Mouse (Mus musculus) heart, embryonic 14.5 days (tissue): ENCODE measurements around the gene A230050P20Rik. TPM values are rescaled to one million over a fixed set of nuclear protein-coding genes. Genes with fewer than 3 reads are reported as not detected.
A peak's percentile ranks its signal among the peaks of the same experiment; 100 is the strongest.

ENCODE experiments used
- ATAC-seq: fragments of 200-750 bp; cut with Nextera tagmentation; 2 replicates; pipeline ENCODE4 v1.8.0; 2017; ENCODE audit warnings: low read depth, moderate TSS enrichment; ENCODE audit not compliant: insufficient number of reproducible peaks, insufficient read depth, low FRiP score
- H3K27ac ChIP-seq, 2 experiments: fragments of 200-500 bp in 1 of 2; fragments of 300-500 bp in 1 of 2; sonication (generic) in 1 of 2; replicated peaks in 1 of 2; 2 replicates each; pipeline ENCODE4 v1.5.1; 2012 to 2014; ENCODE audit warnings: low read depth in 2 of 2, low read length in 2 of 2, control low read depth in 1 of 2, mild to moderate bottlenecking in 1 of 2, mixed read lengths in 1 of 2; ENCODE audit not compliant: control insufficient read depth in 1 of 2, insufficient read depth in 1 of 2
- H3K27me3 ChIP-seq: fragments of 300-500 bp; sonication (generic); 2 replicates; pipeline ENCODE4 v1.6.1; 2014; ENCODE audit warnings: mild to moderate bottlenecking, low read length, control low read depth; ENCODE audit not compliant: control insufficient read depth, insufficient read depth
- H3K36me3 ChIP-seq: fragments of 300-500 bp; sonication (generic); 2 replicates; pipeline ENCODE4 v1.6.1; 2014; ENCODE audit warnings: mild to moderate bottlenecking, control low read depth, low read length, mixed read lengths; ENCODE audit not compliant: control insufficient read depth, insufficient read depth
- H3K4me1 ChIP-seq, 2 experiments: fragments of 200-500 bp in 1 of 2; fragments of 300-500 bp in 1 of 2; sonication (generic) in 1 of 2; 2 replicates each; pipeline ENCODE4 v1.6.1; 2012 to 2014; ENCODE audit warnings: low read length in 2 of 2, control low read depth in 1 of 2, mixed read lengths in 1 of 2; ENCODE audit not compliant: control insufficient read depth in 2 of 2, insufficient read depth in 2 of 2
- H3K4me2 ChIP-seq: fragments of 300-500 bp; sonication (generic); 2 replicates; pipeline ENCODE4 v1.6.1; 2014; ENCODE audit warnings: mild to moderate bottlenecking, low read length
- H3K4me3 ChIP-seq, 2 experiments: fragments of 200-500 bp in 1 of 2; fragments of 300-500 bp in 1 of 2; sonication (generic) in 1 of 2; 2 replicates each; pipeline ENCODE4 v1.5.1; 2012 to 2014; ENCODE audit warnings: low read length in 2 of 2, mild to moderate bottlenecking in 2 of 2, control low read depth in 1 of 2, low read depth in 1 of 2, moderate library complexity in 1 of 2; ENCODE audit not compliant: control insufficient read depth in 1 of 2, insufficient read depth in 1 of 2
- H3K9ac ChIP-seq: fragments of 300-500 bp; sonication (generic); 2 replicates; pipeline ENCODE4 v1.6.1; 2014; ENCODE audit warnings: mild to moderate bottlenecking, low read length
- H3K9me3 ChIP-seq: fragments of 300-500 bp; sonication (generic); 2 replicates; pipeline ENCODE4 v1.6.1; 2016; ENCODE audit warnings: low read length, control low read depth; ENCODE audit not compliant: control insufficient read depth
- WGBS: fragments of 180-500 bp; shearing (Covaris S2); extraction: QIAGEN DNeasy Blood & Tissue Kit; methylation state at CpG from one replicate; pipeline ENCODE4 v1.1.7; 2014; 5-methylcytosine and 5-hydroxymethylcytosine counted together
- microRNA-seq: library from miRNA; unstranded; fragments of <30 nt; microRNA quantifications from one replicate; pipeline ENCODE4, GENCODE M21; 2016
- polyA plus RNA-seq: library from polyadenylated mRNA; unstranded; fragments of >200 nt; fragmentation: Nextera tagmentation; extraction: Ambion mirVana; gene quantifications from 2 replicates; pipeline ENCODE4 v1.2.1, GENCODE M21; 2014

Gene A230050P20Rik
- polyA plus RNA-seq, 1 experiment from 2014 or later = 4.5 TPM

GRCm38 (mm10) chr9:20901466-20902173 is 33.2 kb downstream of the A230050P20Rik start:
- H3K9me3 ChIP-seq = no peaks in the 10 kb centered on the region
- peak overlapping the region; percentile 31 for H3K4me2 ChIP-seq
- peak overlapping the region; percentile 31 to 51 for H3K27ac ChIP-seq
- peaks cover 29% of the 10 kb centered on the region for H3K36me3 ChIP-seq
- ATAC-seq = no peak; the same call in 1 of the 2 replicates
- WGBS = 8% methylated on average over 13 of the region's 13 CpGs
- peaks cover 11 to 18% of the 10 kb centered on the region in 2 experiments for H3K4me1 ChIP-seq
- 0 out of 2 replicates have a peak overlapping the region, but pooled peaks have one; percentile 38 for H3K9ac ChIP-seq
- H3K27me3 ChIP-seq = no peaks in the 10 kb centered on the region
- H3K4me3 ChIP-seq = no peak overlapping the region

- Histone ChIP-seq H3K27me3 (no peaks in the 10 kb centered on the region), H3K9ac (no peak overlapping the region), H3K9me3 (no peaks in the 10 kb centered on the region), H3K27ac (peak overlapping the region; percentile 31 to 51), H3K4me1 (peaks cover 11 to 14% of the 10 kb centered on the region in 2 experiments), H3K4me3 (no peak overlapping the region), H3K4me2 (peak overlapping the region; percentile 31), H3K36me3 (peaks cover 29% of the 10 kb centered on the region)
- no peak for ATAC-seq
- 4% methylated on average over 6 of the region's 6 CpGs for WGBS
These were observed 33.7 kb downstream of the A230050P20Rik start for GRCm38 (mm10) chr9:20902174-20902491.

GRCm38 (mm10) chr9:20909948-20910347 is 41.5 kb downstream of the A230050P20Rik start:
- Histone ChIP-seq H3K4me2 (no peak overlapping the region), H3K9ac (no peak overlapping the region), H3K27ac (no peak overlapping the region), H3K36me3 (peaks cover 100% of the 10 kb centered on the region), H3K4me3 (no peak overlapping the region), H3K4me1 (no peaks in the 10 kb centered on the region), H3K9me3 (no peaks in the 10 kb centered on the region), H3K27me3 (no peaks in the 10 kb centered on the region)
- ATAC-seq = no peak
- WGBS = 89% methylated on average over 9 of the region's 9 CpGs

GRCm38 (mm10) chr9:20916160-20916559 is 47.7 kb downstream of the A230050P20Rik start:
- 81% methylated on average over 4 of the region's 4 CpGs for WGBS
- no peak overlapping the region for H3K27ac ChIP-seq
- peaks cover 100% of the 10 kb centered on the region for H3K36me3 ChIP-seq
- H3K27me3 ChIP-seq = no peaks in the 10 kb centered on the region
- H3K9ac ChIP-seq = no peak overlapping the region
- H3K4me1 ChIP-seq = no peaks in the 10 kb centered on the region
- no peak overlapping the region for H3K4me2 ChIP-seq
- no peak for ATAC-seq
- H3K9me3 ChIP-seq = no peaks in the 10 kb centered on the region
- H3K4me3 ChIP-seq = no peak overlapping the region

GRCm38 (mm10) chr9:20923258-20923657 is 54.8 kb downstream of the A230050P20Rik start:
- WGBS = 95% methylated on average over 3 of the region's 3 CpGs
- H3K9me3 ChIP-seq = no peaks in the 10 kb centered on the region
- H3K9ac ChIP-seq = no peak overlapping the region
- no peaks in the 10 kb centered on the region for H3K27me3 ChIP-seq
- ATAC-seq = no peak
- H3K36me3 ChIP-seq = peaks cover 100% of the 10 kb centered on the region
- H3K27ac ChIP-seq = no peak overlapping the region
- H3K4me3 ChIP-seq = no peak overlapping the region
- no peak overlapping the region for H3K4me2 ChIP-seq
- no peaks in the 10 kb centered on the region for H3K4me1 ChIP-seq

Small RNAs within 50 kb of the gene (microRNA-seq; reads per million reads assigned to microRNA genes)
- gene Mir7081 = not detected

Other genes with a start within 250 kb of the A230050P20Rik start
- 345 and 375 TPM in 2 replicates for gene Ubl5, start 225.8 kb upstream of the A230050P20Rik start, polyA plus RNA-seq
- 7.6 and 10.6 TPM in 2 replicates for gene Fbxl12, start 223.9 kb upstream of the A230050P20Rik start, polyA plus RNA-seq
- 45.5 and 48.5 TPM in 2 replicates for gene Pin1, start 216.5 kb upstream of the A230050P20Rik start, polyA plus RNA-seq
- gene Olfm2, start 122.3 kb upstream of the A230050P20Rik start, polyA plus RNA-seq = 0.42 and 1.3 TPM in 2 replicates
- 0.12 and 0.20 TPM in 2 replicates for gene Col5a3, start 53.6 kb upstream of the A230050P20Rik start, polyA plus RNA-seq
- gene Rdh8, start 50.1 kb upstream of the A230050P20Rik start, polyA plus RNA-seq = not detected in 2 replicates
- gene Angptl6, start 11.1 kb downstream of the A230050P20Rik start, polyA plus RNA-seq = 1.9 and 2.7 TPM in 2 replicates
- 28.2 and 30.0 TPM in 2 replicates for gene Ppan, start 19.5 kb downstream of the A230050P20Rik start, polyA plus RNA-seq
- 188 and 202 TPM in 2 replicates for gene Eif3g, start 30.0 kb downstream of the A230050P20Rik start, polyA plus RNA-seq
- 35.2 and 39.4 TPM in 2 replicates for gene Dnmt1, start 91.2 kb downstream of the A230050P20Rik start, polyA plus RNA-seq
- gene S1pr2, start 108.1 kb downstream of the A230050P20Rik start, polyA plus RNA-seq = 20.1 and 21.5 TPM in 2 replicates
- gene Mrpl4, start 134.1 kb downstream of the A230050P20Rik start, polyA plus RNA-seq = 151 and 160 TPM in 2 replicates
- gene Icam1, start 147.3 kb downstream of the A230050P20Rik start, polyA plus RNA-seq = 13.9 and 14.4 TPM in 2 replicates
- gene Icam4, start 160.7 kb downstream of the A230050P20Rik start, polyA plus RNA-seq = 1.3 and 1.9 TPM in 2 replicates
- 0.08 TPM in 1 of 2 replicates, not detected in the other for gene Icam5, start 163.4 kb downstream of the A230050P20Rik start, polyA plus RNA-seq
- 1.1 TPM in 1 of 2 replicates, not detected in the other for gene Zglp1, start 198.5 kb downstream of the A230050P20Rik start, polyA plus RNA-seq
- gene Gm49373, start 204.5 kb downstream of the A230050P20Rik start, polyA plus RNA-seq = 0.12 and 0.49 TPM in 2 replicates
- gene Fdx1l, start 205.0 kb downstream of the A230050P20Rik start, polyA plus RNA-seq = 45.1 and 50.8 TPM in 2 replicates
- gene Gm38431, start 223.4 kb downstream of the A230050P20Rik start, polyA plus RNA-seq = 1.3 and 1.4 TPM in 2 replicates
- 43.9 and 44.9 TPM in 2 replicates for gene Raver1, start 223.4 kb downstream of the A230050P20Rik start, polyA plus RNA-seq